Mouse (Mus musculus): ENCODE measurements around the gene Ccdc88b. TPM values are rescaled to one million over a fixed set of nuclear protein-coding genes. Genes with fewer than 3 reads are reported as not detected.

The Ccdc88b gene
- polyA plus RNA-seq, 1 experiment: 82.5 TPM

DNA sequence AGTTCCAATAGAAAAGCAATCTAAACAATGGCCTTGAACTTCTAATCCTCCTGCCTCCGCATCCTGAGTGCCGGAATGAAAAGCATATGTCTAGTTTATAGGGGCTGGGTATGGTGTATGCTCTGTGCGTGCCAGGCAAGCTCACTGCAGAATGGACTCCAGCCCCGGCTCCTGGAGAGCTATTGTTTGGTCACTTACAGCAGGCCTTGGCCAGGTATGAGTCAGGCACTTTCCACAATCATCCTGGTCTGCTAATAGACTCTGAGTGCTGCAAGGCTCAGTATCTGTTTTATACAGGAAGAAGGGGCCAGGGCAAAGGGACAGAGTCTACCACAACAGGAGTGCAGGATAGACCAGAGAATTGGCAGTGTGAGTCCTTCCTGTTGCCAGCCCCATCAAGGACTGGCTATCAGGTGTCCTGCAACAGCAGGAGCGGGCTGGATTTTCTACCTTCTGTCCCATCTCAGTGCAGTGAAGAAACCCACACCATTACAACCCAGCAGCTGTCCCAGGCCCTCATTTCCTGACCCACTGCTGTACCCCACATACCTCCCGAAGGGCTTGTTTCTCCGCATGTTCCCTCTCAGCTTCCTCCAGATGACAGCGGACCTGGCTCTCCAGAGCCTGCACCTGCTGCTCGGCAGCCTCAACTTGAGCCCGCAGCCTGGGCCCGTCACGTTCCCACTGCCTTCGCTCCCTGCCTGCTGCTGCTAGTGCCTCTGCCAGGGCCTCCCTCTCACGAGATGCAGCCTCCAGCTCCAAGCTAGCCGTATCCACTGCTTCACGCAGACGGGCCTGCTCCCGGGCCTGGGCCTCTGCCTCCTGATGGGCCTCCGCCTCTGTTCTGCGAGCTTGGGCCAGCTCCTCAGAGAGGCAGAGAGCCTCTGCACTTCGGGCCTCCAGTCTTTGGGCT is 5.4 kb downstream of the Ccdc88b start:
- H3K4me1 ChIP-seq (ENCODE audit: control insufficient read depth, insufficient read depth, insufficient read length): peaks cover 17% of the 10 kb centered on the region
- DNase-seq (ENCODE audit: low read depth in 1 of 2, low spot score in 2 of 2): no peak
- 83% methylated on average over 21 of the region's 21 CpGs for WGBS
- H3K4me3 ChIP-seq (ENCODE audit: extremely low read depth, insufficient read depth, insufficient read length): no peak overlapping the region
- TF ChIP-seq CTCF (IDR thresholded peaks at IDR 0.05; ENCODE audit: extremely low read depth, insufficient read depth, insufficient read length, insufficient replicate concordance) (no peak), POLR2A (IDR thresholded peaks at IDR 0.05; ENCODE audit: low read depth, low read length) (no peak)
- H3K27ac ChIP-seq (ENCODE audit: insufficient read depth, low read length): no peak overlapping the region
- peaks cover 25% of the 10 kb centered on the region for H3K36me3 ChIP-seq (ENCODE audit: control insufficient read depth, insufficient read depth, low read length)
- H3K27me3 ChIP-seq (ENCODE audit: control insufficient read depth, insufficient read depth, low read length): no peaks in the 10 kb centered on the region

DNA sequence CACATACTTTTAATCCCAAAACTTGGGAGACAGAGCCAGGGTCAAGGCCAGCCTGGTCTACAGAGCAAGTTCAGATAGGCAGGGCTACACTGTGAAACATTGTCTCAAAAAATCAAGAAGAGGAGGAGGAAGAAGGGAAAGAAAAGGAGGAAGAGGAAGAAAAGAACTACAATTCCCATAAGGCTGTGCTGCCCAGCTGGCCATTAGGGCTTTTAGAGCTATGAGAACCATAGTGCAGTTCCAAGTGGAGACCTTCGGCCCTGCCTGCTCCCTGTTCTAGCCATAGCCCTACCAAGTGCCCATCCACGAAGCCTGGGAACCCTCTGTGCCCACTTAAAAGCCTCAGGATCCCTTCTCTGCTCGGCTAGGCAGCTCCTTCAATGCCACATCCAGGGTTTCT is 6.5 kb downstream of the Ccdc88b start:
- Histone ChIP-seq H3K27ac (ENCODE audit: insufficient read depth, low read length) (no peak overlapping the region), H3K4me1 (ENCODE audit: control insufficient read depth, insufficient read depth, insufficient read length) (peaks cover 11% of the 10 kb centered on the region), H3K36me3 (ENCODE audit: control insufficient read depth, insufficient read depth, low read length) (peaks cover 36% of the 10 kb centered on the region), H3K27me3 (ENCODE audit: control insufficient read depth, insufficient read depth, low read length) (no peaks in the 10 kb centered on the region), H3K4me3 (ENCODE audit: extremely low read depth, insufficient read depth, insufficient read length) (no peak overlapping the region)
- DNase-seq (ENCODE audit: low read depth in 1 of 2, low spot score in 2 of 2): no peak
- TF ChIP-seq POLR2A (IDR thresholded peaks at IDR 0.05; ENCODE audit: low read depth, low read length): no peak
- TF ChIP-seq CTCF (IDR thresholded peaks at IDR 0.05; ENCODE audit: extremely low read depth, insufficient read depth, insufficient read length, insufficient replicate concordance): no peak
- 94% methylated on average over 3 of the region's 3 CpGs for WGBS

- 92% methylated on average over 23 of the region's 23 CpGs for WGBS
- TF ChIP-seq POLR2A (IDR thresholded peaks at IDR 0.05; ENCODE audit: low read depth, low read length) (no peak), CTCF (IDR thresholded peaks at IDR 0.05; ENCODE audit: extremely low read depth, insufficient read depth, insufficient read length, insufficient replicate concordance) (no peak)
- no peak overlapping the region for H3K27ac ChIP-seq (ENCODE audit: insufficient read depth, low read length)
- DNase-seq (ENCODE audit: low read depth in 1 of 2, low spot score in 2 of 2): no peak
- no peaks in the 10 kb centered on the region for H3K4me1 ChIP-seq (ENCODE audit: control insufficient read depth, insufficient read depth, insufficient read length)
- H3K27me3 ChIP-seq (ENCODE audit: control insufficient read depth, insufficient read depth, low read length): no peaks in the 10 kb centered on the region
- no peak overlapping the region for H3K4me3 ChIP-seq (ENCODE audit: extremely low read depth, insufficient read depth, insufficient read length)
- H3K36me3 ChIP-seq (ENCODE audit: control insufficient read depth, insufficient read depth, low read length): peaks cover 40% of the 10 kb centered on the region
Measured at GRCm38 (mm10) chr19:6849506-6850068, 8.4 kb downstream of the Ccdc88b start.

- no peak overlapping the region for H3K27ac ChIP-seq (ENCODE audit: insufficient read depth, low read length)
- no peaks in the 10 kb centered on the region for H3K4me1 ChIP-seq (ENCODE audit: control insufficient read depth, insufficient read depth, insufficient read length)
- no peaks in the 10 kb centered on the region for H3K27me3 ChIP-seq (ENCODE audit: control insufficient read depth, insufficient read depth, low read length)
- DNase-seq (ENCODE audit: low read depth in 1 of 2, low spot score in 2 of 2): no peak
- 89% methylated on average over 31 of the region's 31 CpGs for WGBS
- peaks cover 32% of the 10 kb centered on the region for H3K36me3 ChIP-seq (ENCODE audit: control insufficient read depth, insufficient read depth, low read length)
- TF ChIP-seq CTCF (IDR thresholded peaks at IDR 0.05; ENCODE audit: extremely low read depth, insufficient read depth, insufficient read length, insufficient replicate concordance): no peak
- no peak for TF ChIP-seq POLR2A (IDR thresholded peaks at IDR 0.05; ENCODE audit: low read depth, low read length)
- H3K4me3 ChIP-seq (ENCODE audit: extremely low read depth, insufficient read depth, insufficient read length): no peak overlapping the region
Measured at GRCm38 (mm10) chr19:6847841-6848517, 10.0 kb downstream of the Ccdc88b start.

DNA sequence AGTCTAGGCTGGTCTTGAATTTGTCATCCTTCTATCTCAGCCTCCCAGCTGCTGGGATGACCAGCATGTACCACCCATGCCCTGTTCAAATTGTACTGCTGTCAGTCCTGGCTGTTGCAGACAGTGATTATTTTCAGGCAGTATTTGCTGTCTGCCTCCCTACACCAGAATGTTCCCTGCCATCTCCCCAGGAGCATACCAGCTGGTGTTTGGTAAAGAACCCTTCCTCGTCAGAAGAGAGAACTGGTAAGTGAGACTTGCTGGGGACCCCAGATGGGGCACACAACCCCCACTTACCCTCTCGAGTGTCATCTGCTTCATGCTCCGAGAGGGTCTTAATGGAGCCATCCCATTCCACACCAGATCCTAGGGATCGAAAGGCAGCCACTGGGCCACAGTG is 12.0 kb downstream of the Ccdc88b start:
- 92% methylated on average over 4 of the region's 4 CpGs for WGBS
- no peak for DNase-seq (ENCODE audit: low read depth in 1 of 2, low spot score in 2 of 2)
- H3K4me3 ChIP-seq (ENCODE audit: extremely low read depth, insufficient read depth, insufficient read length): no peak overlapping the region
- H3K36me3 ChIP-seq (ENCODE audit: control insufficient read depth, insufficient read depth, low read length): peaks cover 32% of the 10 kb centered on the region
- peaks cover 3% of the 10 kb centered on the region; the same call in 1 of the 2 replicates for H3K4me1 ChIP-seq (ENCODE audit: control insufficient read depth, insufficient read depth, insufficient read length)
- H3K27me3 ChIP-seq (ENCODE audit: control insufficient read depth, insufficient read depth, low read length): no peaks in the 10 kb centered on the region
- TF ChIP-seq CTCF (IDR thresholded peaks at IDR 0.05; ENCODE audit: extremely low read depth, insufficient read depth, insufficient read length, insufficient replicate concordance): no peak
- TF ChIP-seq POLR2A (IDR thresholded peaks at IDR 0.05; ENCODE audit: low read depth, low read length): no peak
- H3K27ac ChIP-seq (ENCODE audit: insufficient read depth, low read length): no peak overlapping the region

GRCm38 (mm10) chr19:6842353-6842752 is 15.7 kb downstream of the Ccdc88b start:
- Histone ChIP-seq H3K36me3 (ENCODE audit: control insufficient read depth, insufficient read depth, low read length) (peaks cover 14% of the 10 kb centered on the region), H3K4me1 (ENCODE audit: control insufficient read depth, insufficient read depth, insufficient read length) (peaks cover 16% of the 10 kb centered on the region), H3K4me3 (ENCODE audit: extremely low read depth, insufficient read depth, insufficient read length) (no peak overlapping the region), H3K27me3 (ENCODE audit: control insufficient read depth, insufficient read depth, low read length) (no peaks in the 10 kb centered on the region), H3K27ac (ENCODE audit: insufficient read depth, low read length) (no peak overlapping the region)
- no peak for DNase-seq (ENCODE audit: low read depth in 1 of 2, low spot score in 2 of 2)
- 81% methylated on average over 1 of the region's 1 CpGs for whole genome bisulfite sequencing
- no peak for TF ChIP-seq CTCF (IDR thresholded peaks at IDR 0.05; ENCODE audit: extremely low read depth, insufficient read depth, insufficient read length, insufficient replicate concordance)
- no peak for TF ChIP-seq POLR2A (IDR thresholded peaks at IDR 0.05; ENCODE audit: low read depth, low read length)
